Mouse (Mus musculus): ENCODE results near the gene B3galt1.

B3galt1 gene

GRCm38 (mm10) chr2:67724249-67724648 lies 158.6 kb downstream of the B3galt1 start:
- no peak for DNase-seq (ENCODE audit: low read depth, low spot score)

DNA sequence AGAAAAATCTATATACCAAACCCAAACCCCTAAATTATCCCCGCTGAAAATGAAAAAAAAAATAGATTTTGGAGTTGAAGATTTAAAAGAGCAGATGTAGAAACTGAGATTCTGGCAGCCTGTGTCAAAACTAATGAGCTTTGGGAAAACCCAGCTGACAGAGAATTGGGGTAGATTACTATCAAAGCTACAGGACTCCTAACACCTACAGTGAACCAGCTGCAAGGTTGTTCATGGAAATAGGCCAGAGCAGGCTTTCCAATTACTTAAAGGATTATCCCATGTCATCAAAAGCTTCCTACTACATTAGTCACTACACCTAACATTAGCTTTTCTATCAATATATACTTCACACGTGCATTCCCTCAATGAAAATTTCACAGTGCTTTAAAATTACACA lies 165.1 kb downstream of the B3galt1 start:
- no peak for DNase-seq (ENCODE audit: low read depth, low spot score)

DNA sequence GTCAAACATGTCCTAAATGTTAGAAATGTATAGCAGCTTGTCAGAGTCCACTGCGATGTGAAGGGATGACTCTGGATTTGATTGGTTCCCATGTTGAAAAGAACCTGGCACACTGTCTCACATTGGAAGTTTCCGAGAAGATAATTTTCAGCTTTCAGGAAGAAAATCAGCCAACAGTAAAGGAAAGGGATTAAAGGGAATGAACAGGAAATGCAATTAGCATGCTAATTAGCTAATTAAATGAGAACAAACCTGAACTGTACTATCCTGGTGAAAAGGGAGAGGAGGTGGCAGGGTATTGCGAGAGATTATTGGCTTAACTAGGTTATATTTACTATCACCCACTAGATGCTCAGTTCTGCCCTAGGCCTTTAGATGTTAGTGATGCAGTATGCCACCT lies 185.9 kb downstream of the B3galt1 start:
- DNase-seq (ENCODE audit: low read depth, low spot score), result no peak

DNA sequence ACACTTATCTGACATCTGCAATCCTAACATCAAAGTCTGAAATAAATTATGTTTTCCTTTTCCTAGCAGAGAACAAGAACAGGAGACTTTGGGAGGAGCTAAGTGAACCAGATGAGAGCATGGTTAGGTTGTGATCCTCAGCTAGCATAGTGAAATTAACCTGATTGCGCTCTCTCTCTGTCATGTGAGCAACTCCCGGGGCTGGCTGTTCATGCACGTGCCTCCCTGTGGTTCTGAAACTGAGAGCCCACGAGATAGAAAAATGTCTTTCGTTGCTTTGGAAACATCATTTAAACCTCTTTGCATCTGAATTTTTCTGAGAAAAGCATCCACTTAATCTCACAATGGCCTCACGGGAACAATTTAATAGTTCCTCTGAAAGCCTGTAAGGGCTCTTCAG lies 190.8 kb downstream of the B3galt1 start:
- no peak for DNase-seq (ENCODE audit: low read depth, low spot score)

DNA sequence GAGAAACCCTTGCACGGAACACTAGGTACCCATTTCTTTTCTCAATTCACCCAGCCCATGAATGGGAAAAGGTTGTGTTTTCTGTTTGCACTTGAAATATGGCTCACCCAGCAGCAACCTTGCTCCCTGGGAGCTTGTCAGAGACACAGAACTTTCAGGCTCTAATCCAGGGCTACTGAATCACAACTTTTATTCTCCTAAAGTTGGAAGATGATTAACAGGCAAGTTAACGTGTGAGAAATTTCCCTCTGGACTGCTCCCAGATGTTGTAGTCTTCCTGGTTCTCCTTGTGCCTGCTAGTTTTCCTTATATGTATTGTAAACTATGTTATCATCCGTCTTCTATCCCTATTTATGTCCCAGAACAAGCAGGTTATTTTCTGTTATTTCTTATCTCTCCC lies 221.9 kb downstream of the B3galt1 start:
- no peak for DNase-seq (ENCODE audit: low read depth, low spot score)

DNA sequence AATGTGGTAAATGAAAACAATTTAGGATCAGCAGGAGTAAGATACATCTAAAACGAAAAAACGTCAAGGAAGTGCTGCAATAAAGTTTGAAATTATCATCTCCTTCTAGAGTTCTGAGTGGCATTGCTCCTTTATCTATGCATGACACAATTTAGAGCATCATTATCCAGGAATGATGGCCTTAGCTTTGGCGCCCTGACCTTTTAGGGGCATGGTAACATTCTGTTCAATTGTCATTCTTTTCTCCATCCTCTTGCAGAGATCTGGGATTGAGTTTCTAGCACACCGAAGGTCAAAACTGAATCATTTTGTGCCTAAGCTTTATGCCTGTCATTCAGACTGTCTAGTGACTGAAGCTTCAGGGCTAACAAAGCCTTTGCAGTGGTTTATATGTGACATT lies 231.9 kb downstream of the B3galt1 start:
- DNase-seq (ENCODE audit: low read depth, low spot score), result no peak

DNA sequence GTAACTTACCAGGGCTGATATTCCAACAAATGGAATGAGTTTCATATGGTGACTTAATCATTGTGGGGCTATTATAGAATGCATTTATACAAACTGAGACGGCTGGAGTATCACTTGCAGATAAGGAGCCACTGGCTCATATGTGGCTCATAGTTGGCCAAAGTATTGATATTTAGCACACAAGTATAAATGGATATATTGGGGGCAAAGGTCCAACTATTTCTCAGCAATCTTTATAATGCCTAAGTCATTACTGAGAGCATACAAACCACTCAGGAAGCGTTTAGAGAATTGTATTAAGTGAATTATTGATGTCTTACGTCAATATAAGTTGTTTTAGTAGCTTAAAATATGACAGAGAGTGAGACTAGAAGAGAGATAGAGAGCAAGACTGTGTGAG lies 234.3 kb downstream of the B3galt1 start:
- DNase-seq (ENCODE audit: low read depth, low spot score), result no peak

GRCm38 (mm10) chr2:67816149-67816548 lies 250.5 kb downstream of the B3galt1 start:
- DNase-seq (ENCODE audit: low read depth, low spot score), result no peak

DNA sequence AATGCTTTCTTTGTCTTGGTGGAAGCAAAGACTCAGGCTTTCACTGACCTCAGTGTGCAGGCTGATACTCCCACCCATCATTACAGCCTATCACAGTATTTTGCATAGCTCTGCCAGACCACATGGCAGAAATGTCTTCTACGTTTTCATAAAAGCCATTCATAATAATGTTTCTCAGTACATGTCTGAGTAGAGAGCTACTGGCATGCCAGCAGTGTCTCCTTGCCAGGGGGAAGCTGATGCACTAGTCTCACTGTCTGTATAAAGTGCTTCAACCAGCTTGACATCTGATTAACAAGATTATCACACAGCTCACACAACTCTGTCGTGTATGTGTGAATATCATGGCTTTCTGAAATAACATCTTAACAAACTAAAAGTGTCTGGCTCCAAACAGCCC lies 252.3 kb downstream of the B3galt1 start:
- no peak for DNase-seq (ENCODE audit: low read depth, low spot score)

DNA sequence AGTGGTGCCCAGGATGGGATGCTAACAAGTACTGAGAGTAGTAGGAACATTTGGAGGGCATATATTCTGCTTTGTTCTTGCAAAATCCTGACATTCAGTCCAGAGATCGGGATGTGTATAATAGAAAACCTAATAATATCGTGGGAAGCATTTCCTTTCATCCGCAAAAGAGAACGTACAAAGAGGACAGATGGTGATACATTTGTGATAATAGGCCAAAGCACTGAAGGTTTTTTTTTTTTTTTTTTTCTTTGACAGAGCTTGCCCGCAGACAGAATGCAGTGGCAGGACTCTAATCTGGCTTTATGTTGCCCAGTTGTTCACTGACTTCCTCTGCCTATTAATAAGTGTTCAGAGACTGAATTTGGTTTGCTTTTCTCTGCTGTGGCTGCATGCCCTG lies 256.7 kb downstream of the B3galt1 start:
- DNase-seq (ENCODE audit: low read depth, low spot score), result no peak

GRCm38 (mm10) chr2:67827697-67828096 lies 262.0 kb downstream of the B3galt1 start:
- DNase-seq (ENCODE audit: low read depth, low spot score), result no peak

- peak; percentile 64 for DNase-seq (ENCODE audit: low read depth, low spot score)
Measured at GRCm38 (mm10) chr2:67829055-67829915, 263.6 kb downstream of the B3galt1 start.

GRCm38 (mm10) chr2:67847806-67848205 lies 282.1 kb downstream of the B3galt1 start:
- no peak for DNase-seq (ENCODE audit: low read depth, low spot score)

DNA sequence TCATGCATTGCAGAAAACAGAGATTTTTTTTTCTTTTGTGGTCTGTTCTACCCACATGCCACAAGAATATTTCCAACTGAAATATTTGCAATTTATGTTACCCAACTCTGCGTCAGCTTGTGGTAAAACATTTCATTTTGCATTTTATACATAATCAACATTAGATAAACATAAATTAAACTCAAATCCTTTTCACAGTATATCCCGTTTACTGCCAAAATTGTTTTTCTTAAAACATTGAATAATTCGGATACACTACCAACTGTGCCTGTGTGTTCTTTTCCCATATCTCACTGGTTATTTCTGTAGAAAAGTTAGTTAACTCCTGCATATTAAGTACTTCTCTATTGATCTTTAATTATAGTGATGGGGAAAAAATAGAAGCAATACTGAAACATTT lies 285.1 kb downstream of the B3galt1 start:
- no peak for DNase-seq (ENCODE audit: low read depth, low spot score)

DNA sequence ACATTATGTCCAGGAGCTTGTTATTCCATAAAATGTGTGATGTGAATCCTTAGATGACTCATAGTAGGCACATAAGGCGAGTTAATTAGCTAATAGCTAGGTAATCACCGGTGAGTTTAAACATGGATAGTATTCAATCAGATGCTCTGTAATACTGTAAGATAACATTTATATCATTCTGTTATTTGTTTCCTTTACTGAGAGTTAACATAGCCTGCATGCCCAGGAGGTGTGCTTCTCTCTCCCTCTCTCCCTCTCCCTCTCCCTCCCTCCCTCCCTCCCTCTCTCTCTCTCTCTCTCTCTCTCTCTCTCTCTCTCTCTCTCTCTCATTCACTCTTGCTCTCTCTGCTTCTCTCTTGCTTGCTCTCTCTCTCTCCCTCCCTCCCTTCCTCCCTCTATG lies 292.7 kb downstream of the B3galt1 start:
- DNase-seq (ENCODE audit: low read depth, low spot score), result no peak

GRCm38 (mm10) chr2:67859004-67859403 lies 293.3 kb downstream of the B3galt1 start:
- DNase-seq (ENCODE audit: low read depth, low spot score), result no peak

GRCm38 (mm10) chr2:67873368-67873767 lies 307.7 kb downstream of the B3galt1 start:
- no peak for DNase-seq (ENCODE audit: low read depth, low spot score)

DNA sequence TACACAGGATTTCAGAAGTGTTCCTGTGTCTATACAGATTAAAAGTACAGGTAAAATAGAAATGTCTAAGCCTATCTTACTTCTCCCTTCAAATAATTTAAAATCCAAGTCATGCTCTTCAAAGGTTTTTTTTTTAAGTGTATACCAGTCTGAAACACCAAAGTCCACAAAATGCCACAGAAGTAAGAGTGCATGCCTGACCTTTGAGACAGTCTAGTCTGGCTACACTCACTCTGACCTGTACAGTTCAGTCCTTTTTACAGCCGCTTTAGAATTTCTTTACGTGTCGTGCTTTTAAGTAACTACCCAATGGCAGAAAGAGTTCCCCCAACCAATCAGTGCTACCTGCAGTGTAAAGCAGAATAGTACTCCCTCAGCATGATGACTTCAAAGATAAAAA lies 314.2 kb downstream of the B3galt1 start:
- no peak for DNase-seq (ENCODE audit: low read depth, low spot score)

GRCm38 (mm10) chr2:67881713-67882281 lies 316.1 kb downstream of the B3galt1 start:
- no peak for DNase-seq (ENCODE audit: low read depth, low spot score)

GRCm38 (mm10) chr2:67897956-67898689 lies 332.5 kb downstream of the B3galt1 start:
- no peak for DNase-seq (ENCODE audit: low read depth, low spot score)

DNA sequence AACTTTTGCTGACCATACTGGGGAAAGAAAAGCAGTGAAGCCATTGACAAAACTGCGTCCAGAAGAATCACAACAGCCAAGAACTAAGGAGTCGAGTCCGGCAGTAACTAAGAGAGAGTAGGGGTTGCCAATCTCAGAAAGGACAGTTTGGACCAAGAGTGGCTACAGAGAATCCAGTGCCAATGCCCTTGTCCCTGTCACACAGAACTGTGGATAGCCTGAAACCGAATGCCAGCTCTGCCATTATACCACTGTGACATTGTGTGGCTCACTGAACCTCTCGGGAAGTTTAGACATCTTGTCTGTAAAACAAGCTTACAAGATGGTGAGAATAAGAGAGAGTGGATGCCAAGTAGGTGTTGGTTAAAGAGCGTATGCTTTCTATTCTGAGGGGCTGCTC lies 335.9 kb downstream of the B3galt1 start:
- no peak for DNase-seq (ENCODE audit: low read depth, low spot score)

DNA sequence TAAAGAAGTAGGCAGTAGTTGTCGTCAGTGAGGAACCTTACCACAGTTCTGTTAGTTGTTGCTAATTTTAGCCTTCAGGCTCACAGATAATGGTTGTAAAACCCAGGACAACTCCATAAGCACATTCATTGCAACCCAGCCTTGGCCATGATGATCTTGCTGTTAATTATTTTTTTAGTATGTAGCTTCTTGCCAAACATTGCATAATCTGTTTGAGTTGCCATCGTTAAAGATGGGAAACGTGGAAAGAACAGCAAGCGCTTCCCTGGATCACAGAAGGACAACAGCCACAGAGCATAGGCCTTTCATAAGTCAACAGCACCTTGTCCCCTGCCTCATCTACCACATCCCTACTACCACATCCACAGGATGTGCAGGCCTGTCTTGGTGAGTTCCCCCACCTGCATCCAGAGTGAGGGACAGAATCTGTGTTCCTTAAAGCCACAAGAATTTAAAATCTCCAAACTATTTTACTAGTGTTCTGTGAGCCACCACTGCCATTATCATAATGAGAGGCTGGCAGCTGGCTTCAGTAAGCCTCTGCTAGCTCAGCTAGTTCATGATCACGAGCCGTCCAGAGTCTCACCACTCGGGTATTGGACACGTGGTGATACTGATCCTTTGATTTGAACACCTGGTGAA lies 337.1 kb downstream of the B3galt1 start:
- DNase-seq (ENCODE audit: low read depth, low spot score), result no peak

All from 3T3-L1 (cell line).